Mouse (Mus musculus) inflammation-experienced regulatory T-cells (primary cell): Measurements from ENCODE around the gene Spata25. TPM values are rescaled to one million over a fixed set of nuclear protein-coding genes. Genes with fewer than 3 reads are reported as not detected.

Experiments
- polyA plus RNA-seq, 2 experiments: library from polyadenylated mRNA; unstranded; fragments of 100-300 nt; shearing (Covaris generic); gene quantifications; one replicate each; pipeline ENCODE4 v1.2.1; 2017

The Spata25 gene
- polyA plus RNA-seq, result not detected

GRCm38 (mm10) chr2:164828437-164828836, at the start of gene Spata25:
TSS of gene Spata25 (minus strand) at chr2:164828537.

GRCm38 (mm10) chr2:164857101-164857821, 28.9 kb upstream of the Spata25 start, which contains the start of gene Pltp:
TSS of gene Pltp (minus strand) at chr2:164857711.

GRCm38 (mm10) chr2:164833314-164833959, 5.1 kb upstream of the Spata25 start, which contains the start of gene Neurl2:
TSS of gene Neurl2 (minus strand) at chr2:164833456.

GRCm38 (mm10) chr2:164832748-164833301, 4.5 kb upstream of the Spata25 start, which contains the start of gene Ctsa:
TSS of gene Ctsa (plus strand) at chr2:164832873.

GRCm38 (mm10) chr2:164822636-164823165, 5.6 kb downstream of the Spata25 start, which contains the start of gene Zswim1:
TSS of gene Zswim1 (plus strand) at chr2:164822686.

GRCm38 (mm10) chr2:164804533-164805331, 23.6 kb downstream of the Spata25 start, which contains the start of the genes Acot8 and Zswim3:
TSS of gene Acot8 (minus strand) at chr2:164804882.
TSS of gene Zswim3 (plus strand) at chr2:164805098.

GRCm38 (mm10) chr2:164785481-164786387, 42.6 kb downstream of the Spata25 start, which contains the start of gene Snx21:
TSS of gene Snx21 (plus strand) at chr2:164785823.

GRCm38 (mm10) chr2:164779481-164780086, 48.8 kb downstream of the Spata25 start, which contains the start of gene Tnnc2:
TSS of gene Tnnc2 (minus strand) at chr2:164779967.

Other genes with a start within 250 kb of the Spata25 start
- gene Wfdc6a, start 243.1 kb downstream of the Spata25 start, polyA plus RNA-seq, result not detected
- not detected for gene Eppin, start 234.9 kb downstream of the Spata25 start, polyA plus RNA-seq
- 1 to 10 TPM in 1 of 2 experiments, not detected in 1; 3.0 TPM for gene Wfdc6b, start 215.0 kb downstream of the Spata25 start, polyA plus RNA-seq
- gene Wfdc8, start 214.9 kb downstream of the Spata25 start, polyA plus RNA-seq, result 1 to 10 TPM in 1 of 2 experiments, not detected in 1; 1.6 TPM
- not detected for gene Wfdc16, start 189.7 kb downstream of the Spata25 start, polyA plus RNA-seq
- gene Wfdc10, start 172.5 kb downstream of the Spata25 start, polyA plus RNA-seq, result under 1 TPM in 1 of 2 experiments, not detected in 1; 0.88 TPM
- gene Wfdc9, start 172.0 kb downstream of the Spata25 start, polyA plus RNA-seq, result 1 to 10 TPM in 1 of 2 experiments, under 1 TPM in 1; 0.51 to 1.6 TPM
- gene Wfdc11, start 154.4 kb downstream of the Spata25 start, polyA plus RNA-seq, result not detected
- not detected for gene Wfdc13, start 143.4 kb downstream of the Spata25 start, polyA plus RNA-seq
- not detected for gene Spint4, start 130.0 kb downstream of the Spata25 start, polyA plus RNA-seq
- not detected for gene Spint5, start 113.2 kb downstream of the Spata25 start, polyA plus RNA-seq
- 1 to 10 TPM in 1 of 2 experiments, under 1 TPM in 1; 0.20 to 2.9 TPM for gene Wfdc3, start 82.6 kb downstream of the Spata25 start, polyA plus RNA-seq
- gene Dnttip1, start 82.6 kb downstream of the Spata25 start, polyA plus RNA-seq, result 10 to 100 TPM; 61.3 to 61.5 TPM
- 1 to 10 TPM; 1.7 to 2.9 TPM for gene Ube2c, start 58.6 kb downstream of the Spata25 start, polyA plus RNA-seq
- not detected for gene Tnnc2, start 48.6 kb downstream of the Spata25 start, polyA plus RNA-seq
- 1 to 10 TPM; 8.2 to 9.8 TPM for gene Snx21, start 42.7 kb downstream of the Spata25 start, polyA plus RNA-seq
- gene Acot8, start 23.7 kb downstream of the Spata25 start, polyA plus RNA-seq, result 10 to 100 TPM; 29.7 to 34.5 TPM
- 10 to 100 TPM in 1 of 2 experiments, 1 to 10 TPM in 1; 8.2 to 11.0 TPM for gene Zswim3, start 23.4 kb downstream of the Spata25 start, polyA plus RNA-seq
- 10 to 100 TPM; 19.3 to 20.7 TPM for gene Zswim1, start 5.9 kb downstream of the Spata25 start, polyA plus RNA-seq
- gene Ctsa, start 4.3 kb upstream of the Spata25 start, polyA plus RNA-seq, result 100 to 1,000 TPM; 179 to 196 TPM
- 1 to 10 TPM; 1.3 to 2.8 TPM for gene Neurl2, start 4.9 kb upstream of the Spata25 start, polyA plus RNA-seq
- 1 to 10 TPM in 1 of 2 experiments, under 1 TPM in 1; 0.52 to 9.3 TPM for gene Pltp, start 29.2 kb upstream of the Spata25 start, polyA plus RNA-seq
- 100 to 1,000 TPM; 109 to 125 TPM for gene Pcif1, start 50.8 kb upstream of the Spata25 start, polyA plus RNA-seq
- gene Zfp335, start 83.2 kb upstream of the Spata25 start, polyA plus RNA-seq, result 10 to 100 TPM; 35.0 to 36.2 TPM
- gene Mmp9, start 112.2 kb upstream of the Spata25 start, polyA plus RNA-seq, result 1 to 10 TPM; 3.2 to 8.8 TPM
- gene Slc12a5, start 132.3 kb upstream of the Spata25 start, polyA plus RNA-seq, result 1 to 10 TPM in 1 of 2 experiments, under 1 TPM in 1; 0.12 to 1.2 TPM
- 10 to 100 TPM; 49.9 to 58.0 TPM for gene Ncoa5, start 206.3 kb upstream of the Spata25 start, polyA plus RNA-seq
- 1 to 10 TPM; 2.4 to 3.3 TPM for gene Cd40, start 227.1 kb upstream of the Spata25 start, polyA plus RNA-seq